Mouse (Mus musculus): ENCODE measurements at regions not wholly inside any gene's neighbourhood (a gene's known extent, or its start where the extent isn't known, plus 50 kb on each side); places are given as distances from the start of the nearest gene placed in this dataset.
A peak's percentile ranks its signal among the peaks of the same experiment; 100 is the strongest.

GRCm38 (mm10) chr9:85439664-85440063, 112.5 kb upstream of the Tent5a start:
- no peaks in the 10 kb centered on the region for H3K4me1 ChIP-seq
- no peaks in the 10 kb centered on the region for H3K36me3 ChIP-seq
- no peak overlapping the region for H3K4me2 ChIP-seq
- no peak overlapping the region for H3K9ac ChIP-seq
- ATAC-seq (ENCODE audit: insufficient read depth, low FRiP score, low read depth) = no peak
- H3K27ac ChIP-seq = no peak overlapping the region
- no peaks in the 10 kb centered on the region for H3K27me3 ChIP-seq (replicated peaks)
- WGBS = 61% methylated on average over 1 of the region's 1 CpGs
- H3K9me3 ChIP-seq = no peaks in the 10 kb centered on the region
- no peak overlapping the region for H3K4me3 ChIP-seq (replicated peaks)

- no peak overlapping the region for H3K4me3 ChIP-seq (replicated peaks)
- no peaks in the 10 kb centered on the region for H3K9me3 ChIP-seq
- no peaks in the 10 kb centered on the region for H3K27me3 ChIP-seq (replicated peaks)
- WGBS = 64% methylated on average over 2 of the region's 2 CpGs
- no peak for ATAC-seq (ENCODE audit: insufficient read depth, low FRiP score, low read depth)
- no peak overlapping the region for H3K27ac ChIP-seq
- no peak overlapping the region for H3K4me2 ChIP-seq
- no peaks in the 10 kb centered on the region for H3K4me1 ChIP-seq
- no peak overlapping the region for H3K9ac ChIP-seq
- H3K36me3 ChIP-seq = no peaks in the 10 kb centered on the region
These were observed 105.1 kb upstream of the Tent5a start for GRCm38 (mm10) chr9:85432220-85432619.

- H3K27ac ChIP-seq = no peak overlapping the region
- 79% methylated on average over 4 of the region's 4 CpGs for WGBS
- no peak overlapping the region for H3K4me2 ChIP-seq
- no peak overlapping the region for H3K4me3 ChIP-seq (replicated peaks)
- no peaks in the 10 kb centered on the region for H3K4me1 ChIP-seq
- ATAC-seq (ENCODE audit: insufficient read depth, low FRiP score, low read depth) = no peak
- H3K9me3 ChIP-seq = no peaks in the 10 kb centered on the region
- H3K9ac ChIP-seq = no peak overlapping the region
- H3K27me3 ChIP-seq (replicated peaks) = no peaks in the 10 kb centered on the region
- H3K36me3 ChIP-seq = no peaks in the 10 kb centered on the region
These were observed 99.7 kb upstream of the Tent5a start for GRCm38 (mm10) chr9:85426809-85427208.

DNA sequence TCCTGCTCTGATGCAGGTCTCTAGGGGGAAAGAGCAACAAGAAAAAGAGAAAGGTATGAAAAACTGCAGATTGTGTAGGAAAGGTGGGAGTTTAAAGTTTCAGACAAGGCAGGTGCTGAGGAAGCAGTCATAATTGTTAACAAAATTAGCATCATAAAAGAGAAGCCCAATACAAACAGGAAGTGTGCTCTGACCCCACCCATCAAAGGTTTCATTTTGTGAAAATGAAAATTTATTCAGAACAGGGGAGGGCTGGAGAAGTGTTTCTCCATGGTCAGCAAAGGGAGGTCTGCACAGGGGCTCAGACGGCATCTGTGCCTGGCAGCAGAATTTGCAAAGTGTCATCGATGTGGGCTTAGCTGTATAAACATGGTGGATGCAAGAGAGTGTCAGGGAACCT, 96.8 kb upstream of the Tent5a start:
- no peaks in the 10 kb centered on the region for H3K36me3 ChIP-seq
- 78% methylated on average over 2 of the region's 2 CpGs for WGBS
- no peaks in the 10 kb centered on the region for H3K4me1 ChIP-seq
- H3K4me2 ChIP-seq = no peak overlapping the region
- ATAC-seq (ENCODE audit: insufficient read depth, low FRiP score, low read depth) = no peak
- H3K27ac ChIP-seq = no peak overlapping the region
- no peaks in the 10 kb centered on the region for H3K9me3 ChIP-seq
- no peak overlapping the region for H3K9ac ChIP-seq
- no peak overlapping the region for H3K4me3 ChIP-seq (replicated peaks)
- no peaks in the 10 kb centered on the region for H3K27me3 ChIP-seq (replicated peaks)

GRCm38 (mm10) chr9:85414391-85414790, 87.2 kb upstream of the Tent5a start:
- no peak for ATAC-seq (ENCODE audit: insufficient read depth, low FRiP score, low read depth)
- H3K36me3 ChIP-seq = no peaks in the 10 kb centered on the region
- H3K27ac ChIP-seq = no peak overlapping the region
- H3K9me3 ChIP-seq = no peaks in the 10 kb centered on the region
- peaks cover 7% of the 10 kb centered on the region; the same call in 1 of the 2 replicates for H3K4me1 ChIP-seq
- no peaks in the 10 kb centered on the region for H3K27me3 ChIP-seq (replicated peaks)
- no peak overlapping the region for H3K4me3 ChIP-seq (replicated peaks)
- H3K9ac ChIP-seq = no peak overlapping the region
- WGBS = 61% methylated on average over 1 of the region's 1 CpGs
- H3K4me2 ChIP-seq = no peak overlapping the region

DNA sequence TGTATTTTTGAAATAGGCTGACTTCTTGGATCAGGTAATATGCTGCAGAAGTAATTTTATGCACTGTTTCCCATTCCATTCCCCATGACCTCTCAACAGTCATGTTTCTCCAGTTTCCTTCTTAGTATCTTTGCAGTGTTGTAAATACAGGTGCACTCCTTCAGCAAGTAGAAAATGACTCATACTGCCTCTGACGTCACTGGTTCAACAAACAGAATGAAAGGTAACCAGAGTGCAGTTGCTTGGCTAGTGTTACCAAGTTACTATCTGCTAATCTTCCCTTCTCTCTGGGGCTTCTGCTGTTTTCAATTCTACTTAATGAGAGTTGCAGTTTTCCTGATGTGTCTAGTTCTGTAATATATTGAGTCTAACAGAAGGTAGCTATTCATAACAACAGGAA, 86.7 kb upstream of the Tent5a start:
- Histone ChIP-seq H3K27ac (no peak overlapping the region), H3K27me3 (replicated peaks) (no peaks in the 10 kb centered on the region), H3K4me2 (no peak overlapping the region), H3K9ac (no peak overlapping the region), H3K36me3 (no peaks in the 10 kb centered on the region), H3K9me3 (no peaks in the 10 kb centered on the region), H3K4me1 (peaks cover 7% of the 10 kb centered on the region; the same call in 1 of the 2 replicates), H3K4me3 (replicated peaks) (no peak overlapping the region)
- ATAC-seq (ENCODE audit: insufficient read depth, low FRiP score, low read depth) = peak; percentile 88
- 11% methylated on average over 1 of the region's 1 CpGs for WGBS

GRCm38 (mm10) chr9:85410643-85411296, 83.6 kb upstream of the Tent5a start:
- no peak overlapping the region for H3K9ac ChIP-seq
- H3K27ac ChIP-seq = no peak overlapping the region
- peaks cover 7% of the 10 kb centered on the region; the same call in 1 of the 2 replicates for H3K4me1 ChIP-seq
- H3K4me2 ChIP-seq = no peak overlapping the region
- 28% methylated on average over 11 of the region's 11 CpGs for WGBS
- H3K4me3 ChIP-seq (replicated peaks) = no peak overlapping the region
- peak; percentile 76 for ATAC-seq (ENCODE audit: insufficient read depth, low FRiP score, low read depth)
- H3K9me3 ChIP-seq = no peaks in the 10 kb centered on the region
- H3K27me3 ChIP-seq (replicated peaks) = no peaks in the 10 kb centered on the region
- no peaks in the 10 kb centered on the region for H3K36me3 ChIP-seq

DNA sequence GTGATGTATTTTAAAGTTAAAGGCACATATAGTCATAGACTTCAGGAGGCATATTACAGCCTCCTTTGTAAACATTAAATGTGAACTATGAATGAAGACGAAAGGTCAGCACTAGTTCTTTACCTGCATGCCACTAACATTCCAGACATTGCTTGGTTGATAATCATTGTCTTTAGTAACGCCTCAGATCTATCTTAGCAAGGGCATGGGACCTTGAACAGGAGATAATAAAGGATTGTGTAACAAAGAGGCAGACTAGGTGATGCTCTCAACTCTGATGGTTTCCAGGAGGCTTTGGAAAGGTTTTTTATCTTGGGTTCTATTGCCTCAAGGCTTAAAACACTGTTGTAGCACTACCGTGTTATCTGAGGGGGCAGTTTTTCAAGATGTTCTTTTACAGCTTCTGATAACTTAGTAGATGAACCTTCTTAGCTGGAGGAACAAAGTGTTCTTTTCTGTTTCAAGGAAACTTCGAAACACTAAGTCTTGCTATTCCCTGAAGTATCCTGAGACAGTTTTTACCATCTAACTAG, 82.9 kb upstream of the Tent5a start:
- H3K4me3 ChIP-seq (replicated peaks) = no peak overlapping the region
- no peak overlapping the region for H3K4me2 ChIP-seq
- ATAC-seq (ENCODE audit: insufficient read depth, low FRiP score, low read depth) = no peak
- H3K27me3 ChIP-seq (replicated peaks) = no peaks in the 10 kb centered on the region
- no peak overlapping the region for H3K27ac ChIP-seq
- H3K9me3 ChIP-seq = no peaks in the 10 kb centered on the region
- WGBS = 59% methylated on average over 4 of the region's 4 CpGs
- no peak overlapping the region for H3K9ac ChIP-seq
- H3K4me1 ChIP-seq = peaks cover 7% of the 10 kb centered on the region; the same call in 1 of the 2 replicates
- H3K36me3 ChIP-seq = no peaks in the 10 kb centered on the region

GRCm38 (mm10) chr9:85408461-85408860, 81.3 kb upstream of the Tent5a start:
- Histone ChIP-seq H3K9me3 (no peaks in the 10 kb centered on the region), H3K9ac (no peak overlapping the region), H3K4me2 (no peak overlapping the region), H3K4me3 (replicated peaks) (no peak overlapping the region), H3K36me3 (no peaks in the 10 kb centered on the region), H3K27ac (no peak overlapping the region), H3K27me3 (replicated peaks) (no peaks in the 10 kb centered on the region), H3K4me1 (peaks cover 7% of the 10 kb centered on the region; the same call in 1 of the 2 replicates)
- 71% methylated on average over 5 of the region's 5 CpGs for WGBS
- no peak for ATAC-seq (ENCODE audit: insufficient read depth, low FRiP score, low read depth)

DNA sequence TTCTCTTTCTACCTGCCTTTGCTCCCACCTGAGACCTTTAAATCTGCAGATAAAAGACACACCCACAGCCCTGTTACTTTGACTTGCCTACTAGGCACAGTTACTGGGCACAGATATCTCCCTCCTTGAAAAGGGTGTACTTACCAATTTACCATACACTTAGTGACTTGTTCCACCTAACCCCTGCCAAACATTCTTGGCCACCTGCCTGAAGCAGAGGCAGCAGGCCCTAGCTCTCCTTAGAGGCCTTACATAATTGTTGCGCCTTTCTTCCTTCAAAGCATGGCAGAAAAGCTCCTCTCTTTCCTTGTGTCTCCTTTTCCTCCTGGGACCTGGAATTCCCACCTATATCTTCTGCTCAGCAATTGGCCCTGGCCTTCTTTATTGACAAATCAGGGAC, 80.4 kb upstream of the Tent5a start:
- no peaks in the 10 kb centered on the region for H3K9me3 ChIP-seq
- peaks cover 7% of the 10 kb centered on the region; the same call in 1 of the 2 replicates for H3K4me1 ChIP-seq
- no peak overlapping the region for H3K4me3 ChIP-seq (replicated peaks)
- H3K9ac ChIP-seq = no peak overlapping the region
- WGBS = 90% methylated on average over 1 of the region's 1 CpGs
- no peak overlapping the region for H3K27ac ChIP-seq
- H3K4me2 ChIP-seq = no peak overlapping the region
- no peak for ATAC-seq (ENCODE audit: insufficient read depth, low FRiP score, low read depth)
- H3K36me3 ChIP-seq = no peaks in the 10 kb centered on the region
- H3K27me3 ChIP-seq (replicated peaks) = no peaks in the 10 kb centered on the region

DNA sequence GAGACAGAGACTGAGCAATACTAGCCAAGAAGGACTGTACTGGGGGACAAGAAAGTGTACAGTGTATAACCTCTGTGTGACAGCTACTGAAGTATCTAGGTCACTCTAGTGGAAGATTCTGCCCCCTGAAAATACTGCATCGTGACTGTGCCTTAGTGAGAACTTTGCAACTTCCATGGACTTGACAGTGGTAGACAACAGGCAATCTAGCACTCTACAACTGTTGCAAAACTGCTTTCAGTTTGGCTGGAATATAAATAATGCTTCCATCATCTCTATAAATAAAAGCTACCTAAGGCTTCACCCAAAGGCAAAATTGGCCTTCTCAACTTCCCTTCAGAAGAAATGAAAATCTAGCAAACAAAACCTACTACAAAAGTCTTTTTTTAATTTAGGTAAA, 74.6 kb upstream of the Tent5a start:
- Histone ChIP-seq H3K4me2 (no peak overlapping the region), H3K36me3 (no peaks in the 10 kb centered on the region), H3K4me1 (0 out of 2 replicates have a peak, but pooled peaks cover 3% of the 10 kb centered on the region), H3K9ac (no peak overlapping the region), H3K27me3 (replicated peaks) (no peaks in the 10 kb centered on the region), H3K4me3 (replicated peaks) (no peak overlapping the region), H3K27ac (no peak overlapping the region), H3K9me3 (no peaks in the 10 kb centered on the region)
- 62% methylated on average over 1 of the region's 1 CpGs for WGBS
- no peak for ATAC-seq (ENCODE audit: insufficient read depth, low FRiP score, low read depth)

- H3K9ac ChIP-seq = no peak overlapping the region
- peak overlapping the region; percentile 13; the same call in 1 of the 2 replicates for H3K4me2 ChIP-seq
- no peak overlapping the region for H3K4me3 ChIP-seq (replicated peaks)
- peak overlapping the region; percentile 48; the same call in 1 of the 2 replicates for H3K27ac ChIP-seq
- H3K27me3 ChIP-seq (replicated peaks) = no peaks in the 10 kb centered on the region
- 28% methylated on average over 12 of the region's 12 CpGs for WGBS
- no peaks in the 10 kb centered on the region for H3K9me3 ChIP-seq
- peak; percentile 65; the same call in 1 of the 2 replicates for ATAC-seq (ENCODE audit: insufficient read depth, low FRiP score, low read depth)
- no peaks in the 10 kb centered on the region for H3K36me3 ChIP-seq
- H3K4me1 ChIP-seq = 0 out of 2 replicates have a peak, but pooled peaks cover 3% of the 10 kb centered on the region
These were observed 73.6 kb upstream of the Tent5a start for GRCm38 (mm10) chr9:85400600-85401313.
